Mouse (Mus musculus): ENCODE results near the gene Haus5.

Gene Haus5

GRCm38 (mm10) chr7:30636395-30636794 is 28.4 kb downstream of the Haus5 start:
- CTCF ChIA-PET = interaction anchor here in 1 of 4 experiments (2.0 to 3.3 kb wide), 2 partner anchors 10 to 223 kb away, joined by 5 to 16 read pairs; partner anchors contain the start of gene Cox6b1
- POLR2A ChIA-PET = interaction anchor here in 2 of 4 experiments (1.0 to 1.2 kb wide), 2 partner anchors 84 to 320 kb away, joined by 3 to 4 read pairs; partner anchors contain the start of genes Hspb6 (in 1 of the 2), Proser3 (in 1 of the 2) and Usf2 (in 1 of the 2)

- ChIA-PET POLR2A (interaction anchor here in 2 of 4 experiments (0.8 to 2.5 kb wide), 5 partner anchors 8 to 83 kb away, joined by 3 to 15 read pairs (median 5); partner anchors contain the start of genes Cox6b1 (in 1 of the 2), Haus5 (in 1 of the 2), Hspb6 (in 1 of the 2) and Proser3 (in 1 of the 2)), CTCF (interaction anchor here in 2 of 4 experiments (1.2 to 3.3 kb wide), 6 partner anchors 9 to 338 kb away, joined by 3 to 16 read pairs (median 5); partner anchors contain the start of genes Cox6b1 (in 1 of the 2) and Fam187b (in 1 of the 2))
Observed at GRCm38 (mm10) chr7:30635752-30636151, 29.0 kb downstream of the Haus5 start, which contains the start of gene Etv2. Gene Etv2 (minus strand): TSS chr7:30635852.

- POLR2A ChIA-PET = interaction anchor here (0.8 to 2.5 kb wide), 19 partner anchors 9 to 220 kb away, joined by 3 to 15 read pairs (median 4); partner anchors contain the start of genes Haus5 (in 3 of the 4), Cox6b1 (in 2 of the 4), Hspb6 (in 1 of the 4) and Proser3 (in 1 of the 4)
- CTCF ChIA-PET = interaction anchor here (0.5 to 3.3 kb wide), 35 partner anchors 8 to 433 kb away, joined by 3 to 16 read pairs (median 4); partner anchors contain the start of genes Cox6b1 (in 2 of the 4), Fam187b (in 2 of the 4), Haus5 (in 2 of the 4) and Pmis2 (in 1 of the 4)
Observed at GRCm38 (mm10) chr7:30634621-30635020, 30.2 kb downstream of the Haus5 start.

DNA sequence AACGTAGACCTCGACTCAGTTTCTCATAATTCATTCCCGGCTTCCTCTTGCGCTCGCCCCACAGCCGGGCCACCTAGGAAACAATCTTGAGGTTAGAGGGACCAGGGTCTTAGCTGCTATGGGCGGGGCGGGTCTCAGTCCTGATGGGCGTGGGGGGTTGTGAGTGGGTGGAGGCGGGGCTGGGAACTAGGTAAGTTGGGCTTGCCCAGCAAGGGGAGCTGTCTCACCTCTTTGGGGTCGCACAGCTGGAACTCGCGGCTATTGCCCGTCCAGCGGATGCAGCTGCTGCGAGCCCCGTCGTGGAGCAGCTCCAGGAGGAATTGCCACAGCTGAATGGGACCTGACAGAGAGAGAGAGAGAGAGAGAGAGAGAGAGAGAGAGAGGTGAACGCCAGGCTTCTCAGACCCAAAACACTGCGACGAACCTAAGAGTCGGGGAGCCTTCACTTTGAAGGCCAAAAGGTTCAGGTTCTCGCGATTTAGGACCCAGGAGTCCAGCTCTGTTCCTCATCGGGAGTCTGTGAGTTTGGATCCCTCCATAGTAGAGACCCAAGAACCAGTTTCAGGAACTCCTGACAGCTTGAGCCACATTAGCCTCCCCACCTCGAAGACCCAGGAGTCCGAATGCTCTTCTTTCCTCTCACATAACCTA is 30.9 kb downstream of the Haus5 start:
- ChIA-PET CTCF (interaction anchor here (0.5 to 3.3 kb wide), 28 partner anchors 8 to 605 kb away, joined by 3 to 16 read pairs (median 3); partner anchors contain the start of genes Cox6b1 (in 2 of the 4), Fam187b (in 1 of the 4) and Pmis2 (in 1 of the 4)), POLR2A (interaction anchor here (0.7 to 2.5 kb wide), 21 partner anchors 8 to 449 kb away, joined by 3 to 15 read pairs (median 3); partner anchors contain the start of genes Cox6b1 (in 2 of the 4), Haus5 (in 2 of the 4), Hspb6 (in 1 of the 4) and Proser3 (in 1 of the 4))

DNA sequence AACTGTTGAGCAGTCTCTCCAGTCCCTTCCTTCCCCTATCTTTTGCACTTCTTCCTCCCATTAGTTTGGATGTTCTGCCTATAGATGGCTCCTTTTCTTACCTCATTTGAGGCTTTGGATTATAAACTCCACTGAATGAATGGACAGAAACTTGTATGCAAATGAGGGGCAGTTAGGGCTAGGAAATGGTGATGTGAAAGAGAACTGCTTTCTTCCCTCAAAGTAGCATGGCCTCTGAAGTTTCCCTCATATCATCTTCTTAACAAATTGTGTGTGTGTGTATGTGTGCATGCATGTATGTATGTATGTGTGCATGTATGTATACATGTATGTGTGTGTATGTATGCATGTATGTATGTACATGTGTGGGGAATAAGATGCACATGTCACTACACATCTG is 35.8 kb downstream of the Haus5 start:
- POLR2A ChIA-PET = no interaction called here

GRCm38 (mm10) chr7:30626647-30627046 is 38.1 kb downstream of the Haus5 start:
- ChIA-PET CTCF (interaction anchor here in 2 of 4 experiments (0.7 to 1.5 kb wide), 8 partner anchors 8 to 428 kb away, joined by 3 to 8 read pairs (median 3); partner anchors contain the start of gene Capns1 (in 1 of the 2)), POLR2A (interaction anchor here in 3 of 4 experiments (0.7 to 2.5 kb wide), 24 partner anchors 8 to 395 kb away, joined by 3 to 20 read pairs (median 6); partner anchors contain the start of genes Haus5 (in 2 of the 3), Aplp1 (in 1 of the 3), E130208F15Rik (in 1 of the 3) and Etv2 (in 1 of the 3))

More for the DNA sequence above, 35.8 kb downstream of the Haus5 start:
- CTCF ChIA-PET = interaction anchor here in 1 of 4 experiments (0.6 kb wide), 4 partner anchors 76 to 474 kb away, joined by 3 to 4 read pairs (median 3); no protein-coding TSS in a partner anchor

DNA sequence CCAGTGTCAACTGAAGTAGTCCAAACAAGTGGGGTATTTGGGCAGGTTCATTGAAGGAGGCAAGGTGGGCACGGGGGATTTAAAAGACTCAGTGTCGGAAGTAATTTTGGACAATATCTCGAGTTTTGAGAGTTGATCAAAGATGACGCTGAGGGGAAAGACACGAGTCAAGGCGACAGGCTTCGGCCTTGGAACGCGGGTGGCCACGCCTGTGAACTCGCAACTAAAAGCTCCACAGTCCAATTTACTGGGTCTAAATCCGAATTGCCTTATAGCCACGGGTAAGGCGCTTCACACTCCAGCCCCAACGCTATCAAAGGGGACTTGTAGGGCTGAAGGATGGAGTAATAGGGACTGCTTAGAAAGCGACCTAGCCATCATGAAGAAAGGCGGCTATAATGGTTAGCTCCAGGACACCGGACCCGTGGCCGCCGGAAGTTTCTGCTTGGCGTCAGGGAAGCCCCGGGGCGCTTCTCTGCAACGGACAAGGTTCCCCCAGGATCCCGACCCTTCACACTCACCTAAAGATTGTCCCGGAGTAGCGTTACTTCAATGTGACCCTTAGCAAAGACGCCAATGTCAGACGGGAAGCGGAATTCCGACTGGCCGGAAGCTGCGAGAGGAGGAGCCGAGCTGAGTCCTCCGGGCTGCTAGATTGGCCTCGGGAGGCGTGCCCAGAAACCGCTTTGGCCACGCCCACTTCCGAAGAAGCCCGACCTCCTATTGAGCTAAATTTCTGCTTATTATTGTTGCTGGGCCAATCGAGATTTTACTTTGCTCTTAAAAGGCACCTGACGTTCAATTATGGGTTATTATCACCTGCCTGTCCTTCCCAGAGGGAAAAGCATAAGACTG is 39.0 kb downstream of the Haus5 start, which contains the start of gene Cox6b1:
TSS of gene Cox6b1 (minus strand) at position 622 of the 855 bp plus-strand sequence.
- POLR2A ChIA-PET = interaction anchor here (0.5 to 2.5 kb wide), 52 partner anchors 8 to 394 kb away, joined by 3 to 20 read pairs (median 4); partner anchors contain the start of genes Haus5 (in 2 of the 4), Kmt2b (in 2 of the 4), Proser3 (in 2 of the 4) and Aplp1 (in 1 of the 4)
- CTCF ChIA-PET = interaction anchor here in 3 of 4 experiments (0.6 to 1.9 kb wide), 26 partner anchors 9 to 531 kb away, joined by 3 to 16 read pairs (median 3); partner anchors contain the start of genes Prodh2 (in 2 of the 3), Capns1 (in 1 of the 3), Etv2 (in 1 of the 3) and Gramd1a (in 1 of the 3)

DNA sequence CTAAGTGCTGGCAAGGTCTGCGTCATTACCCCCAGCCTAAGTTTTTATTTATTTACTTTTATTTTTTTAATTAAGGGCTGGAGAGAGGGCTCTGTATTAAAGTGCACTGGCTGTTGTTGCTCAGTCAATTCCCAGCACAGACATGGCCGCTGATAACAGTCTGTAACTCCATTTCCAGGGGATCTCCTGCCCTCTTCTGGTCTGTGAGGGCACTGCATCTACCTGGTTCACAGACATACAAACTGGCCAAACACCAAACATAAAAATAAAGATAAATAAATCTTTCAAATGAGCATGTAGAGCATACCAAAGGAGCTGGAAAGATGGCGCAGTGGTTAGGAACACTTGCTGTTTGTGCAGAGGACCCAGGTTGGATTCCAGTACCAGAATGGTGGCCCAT is 45.6 kb downstream of the Haus5 start:
- CTCF ChIA-PET = interaction anchor here in 3 of 4 experiments (0.5 to 1.3 kb wide), 6 partner anchors 9 to 149 kb away, joined by 3 to 5 read pairs (median 4); no protein-coding TSS in a partner anchor
- POLR2A ChIA-PET = interaction anchor here in 3 of 4 experiments (0.6 to 1.5 kb wide), 7 partner anchors 10 to 298 kb away, joined by 3 to 5 read pairs (median 4); partner anchors contain the start of gene E130208F15Rik (in 1 of the 3)

DNA sequence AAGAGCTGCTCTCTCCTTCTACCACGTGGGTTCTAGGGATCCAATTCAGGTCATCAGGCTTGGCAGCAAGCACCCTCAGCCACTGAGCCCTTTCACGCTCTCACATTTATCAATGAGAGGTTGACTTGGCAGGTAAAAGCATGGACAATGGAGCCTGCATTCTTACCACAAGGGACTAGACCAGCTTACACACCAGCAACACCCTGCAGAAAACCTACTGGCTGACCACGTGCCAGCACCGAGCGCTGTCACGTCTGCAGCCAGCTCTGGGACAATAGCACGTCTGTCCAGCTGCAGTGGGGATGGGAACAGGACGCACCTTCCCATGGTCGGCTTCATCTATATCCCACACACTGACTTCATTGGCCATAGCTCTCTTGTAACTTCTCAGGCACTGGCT is 46.1 kb downstream of the Haus5 start:
- ChIA-PET POLR2A (interaction anchor here in 3 of 4 experiments (0.6 to 1.5 kb wide), 7 partner anchors 25 to 1323 kb away, joined by 3 to 5 read pairs (median 3); no protein-coding TSS in a partner anchor), CTCF (interaction anchor here in 2 of 4 experiments (0.5 to 1.3 kb wide), 10 partner anchors 8 to 247 kb away, joined by 3 to 9 read pairs (median 4); no protein-coding TSS in a partner anchor)

- POLR2A ChIA-PET = interaction anchor here (0.7 to 5.6 kb wide), 19 partner anchors 8 to 125 kb away, joined by 3 to 58 read pairs (median 6); partner anchors contain the start of genes Cox6b1 (in 3 of the 4), Hspb6 (in 2 of the 4), Kmt2b (in 2 of the 4) and Proser3 (in 2 of the 4)
- CTCF ChIA-PET = interaction anchor here (0.6 to 3.2 kb wide), 21 partner anchors 11 to 416 kb away, joined by 3 to 29 read pairs (median 6); partner anchors contain the start of genes Cox6b1 (in 2 of the 4), Capns1 (in 1 of the 4), E130208F15Rik (in 1 of the 4) and Prodh2 (in 1 of the 4)
Observed at GRCm38 (mm10) chr7:30615049-30615760, 49.6 kb downstream of the Haus5 start.

- CTCF ChIA-PET = interaction anchor here (0.6 to 3.2 kb wide), 32 partner anchors 10 to 1459 kb away, joined by 3 to 29 read pairs (median 5); partner anchors contain the start of genes Cox6b1 (in 1 of the 4), Kmt2b (in 1 of the 4), Prodh2 (in 1 of the 4) and Proser3 (in 1 of the 4)
Observed at GRCm38 (mm10) chr7:30614454-30614853, 50.3 kb downstream of the Haus5 start.

GRCm38 (mm10) chr7:30613529-30614112 is 51.2 kb downstream of the Haus5 start:
- CTCF ChIA-PET = interaction anchor here (0.5 to 3.2 kb wide), 58 partner anchors 9 to 1458 kb away, joined by 3 to 29 read pairs (median 4); partner anchors contain the start of genes Cox6b1 (in 2 of the 4), Kmt2b (in 2 of the 4), Alkbh6 (in 1 of the 4) and Haus5 (in 1 of the 4)
- POLR2A ChIA-PET = interaction anchor here (0.8 to 5.6 kb wide), 17 partner anchors 9 to 589 kb away, joined by 3 to 58 read pairs (median 8); partner anchors contain the start of genes Cox6b1 (in 3 of the 4), Kmt2b (in 2 of the 4), Hspb6 (in 1 of the 4) and Proser3 (in 1 of the 4)

More at GRCm38 (mm10) chr7:30614454-30614853, 50.3 kb downstream of the Haus5 start:
- POLR2A ChIA-PET = interaction anchor here (0.7 to 5.6 kb wide), 20 partner anchors 7 to 590 kb away, joined by 3 to 58 read pairs (median 6); partner anchors contain the start of genes Cox6b1 (in 3 of the 4), Hspb6 (in 2 of the 4), Kmt2b (in 2 of the 4) and Proser3 (in 2 of the 4)

DNA sequence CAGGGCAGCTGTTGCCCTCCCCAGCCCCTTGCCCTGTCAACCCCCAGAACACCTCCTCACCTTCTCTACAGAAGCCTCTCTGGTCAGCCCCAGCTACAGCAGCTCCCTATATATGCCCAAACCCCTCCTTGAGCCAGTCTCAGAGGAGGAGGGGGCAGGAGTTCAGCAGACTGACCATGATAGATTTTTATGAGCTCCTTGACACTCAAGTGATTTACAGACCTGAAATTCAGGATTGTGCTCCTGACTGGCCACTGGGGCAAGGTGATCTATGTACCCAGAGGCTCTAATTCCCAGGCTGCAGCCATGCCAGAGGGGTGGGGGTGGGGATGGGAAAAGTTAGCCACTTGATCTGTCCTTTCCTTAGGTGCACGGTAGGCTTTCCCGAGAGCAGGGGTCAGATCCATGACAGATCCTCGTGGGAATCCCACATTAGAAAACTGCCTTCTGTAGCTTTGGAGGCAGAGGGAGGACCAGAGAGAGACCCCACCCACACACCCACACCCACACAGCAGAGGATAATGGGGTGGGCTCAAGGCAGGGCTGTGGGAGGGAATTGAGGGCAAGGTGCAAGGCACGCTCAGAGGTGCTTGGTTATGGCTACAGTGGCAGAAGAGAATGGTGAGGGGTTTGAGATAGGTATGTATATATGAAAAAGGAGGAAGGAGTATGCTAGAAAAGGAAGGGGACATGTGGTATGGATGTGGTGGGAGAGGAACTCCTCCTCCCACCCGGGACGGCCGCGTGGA is 52.0 kb downstream of the Haus5 start, which contains the start of gene Upk1a:
TSS of gene Upk1a (minus strand) at position 194 of the 749 bp plus-strand sequence.
- CTCF ChIA-PET = interaction anchor here (0.5 to 3.2 kb wide), 50 partner anchors 9 to 591 kb away, joined by 3 to 29 read pairs (median 4); partner anchors contain the start of genes Cox6b1 (in 2 of the 4), Alkbh6 (in 1 of the 4), Haus5 (in 1 of the 4) and Kmt2b (in 1 of the 4)
- POLR2A ChIA-PET = interaction anchor here in 2 of 4 experiments (0.6 to 5.6 kb wide), 12 partner anchors 10 to 333 kb away, joined by 3 to 58 read pairs (median 5); partner anchors contain the start of genes Kmt2b (in 2 of the 2), Cox6b1 (in 1 of the 2), Thap8 (in 1 of the 2) and Wdr62 (in 1 of the 2)

All from embryonic stem cell, embryonic (primary cell).